Mouse (Mus musculus) midbrain, embryonic 12.5 days (tissue): ENCODE data around the gene Anxa11. TPM values are rescaled to one million over a fixed set of nuclear protein-coding genes. Genes with fewer than 3 reads are reported as not detected.
A peak's percentile ranks its signal among the peaks of the same experiment; 100 is the strongest.
"Not testable (repeated sequence)": the region's sequence is repeated elsewhere in the genome, so short reads cannot be mapped to it uniquely, and the experiment has no call there.

Experiments used
- ATAC-seq: fragments of 200-750 bp; cut with Nextera tagmentation; 2 replicates; pipeline ENCODE4 v1.8.0; 2017; ENCODE audit warnings: low read depth, moderate TSS enrichment, moderate library complexity; ENCODE audit not compliant: low FRiP score
- H3K27ac ChIP-seq: fragments of 300-500 bp; sonication (generic); replicated peaks from 2 replicates; pipeline ENCODE4 v1.5.1; 2016; ENCODE audit warnings: mild to moderate bottlenecking
- H3K27me3 ChIP-seq: fragments of 300-500 bp; sonication (generic); 2 replicates; pipeline ENCODE4 v1.6.1; 2016; ENCODE audit warnings: mild to moderate bottlenecking
- H3K36me3 ChIP-seq: fragments of 300-500 bp; sonication (generic); 2 replicates; pipeline ENCODE4 v1.6.1; 2016
- H3K4me1 ChIP-seq: fragments of 300-500 bp; sonication (generic); 2 replicates; pipeline ENCODE4 v1.6.1; 2016
- H3K4me2 ChIP-seq: fragments of 300-500 bp; sonication (generic); replicated peaks from 2 replicates; pipeline ENCODE4 v1.6.1; 2016; ENCODE audit warnings: mild to moderate bottlenecking, moderate library complexity
- H3K4me3 ChIP-seq: fragments of 300-500 bp; sonication (generic); 2 replicates; pipeline ENCODE4 v1.5.1; 2016; ENCODE audit warnings: mild to moderate bottlenecking
- H3K9ac ChIP-seq: fragments of 300-500 bp; sonication (generic); replicated peaks from 2 replicates; pipeline ENCODE4 v1.6.1; 2016; ENCODE audit warnings: mild to moderate bottlenecking, moderate library complexity
- H3K9me3 ChIP-seq: fragments of 300-500 bp; sonication (generic); 2 replicates; pipeline ENCODE4 v1.6.1; 2016; ENCODE audit warnings: mild to moderate bottlenecking
- WGBS: fragments of 180-500 bp; shearing (Covaris S2); methylation state at CpG from one replicate; pipeline ENCODE4 v1.1.7; 2016; 5-methylcytosine and 5-hydroxymethylcytosine counted together
- polyA plus RNA-seq: library from polyadenylated mRNA; unstranded; fragments of >200 nt; fragmentation: Nextera tagmentation; extraction: Ambion mirVana; gene quantifications from 2 replicates; pipeline ENCODE4 v1.2.1, GENCODE M21; 2016

Gene Anxa11
- polyA plus RNA-seq, 1 experiment from 2014 or later = 4.1 TPM

- WGBS = 3% methylated on average over 12 of the region's 12 CpGs
- peaks cover 57% of the 10 kb centered on the region for H3K27me3 ChIP-seq
- peak overlapping the region; percentile 97 for H3K4me2 ChIP-seq
- ATAC-seq = no peak
- H3K36me3 ChIP-seq = no peaks in the 10 kb centered on the region
- peak overlapping the region; percentile 55 for H3K4me3 ChIP-seq
- H3K9ac ChIP-seq = peak overlapping the region; percentile 50; the same call in 1 of the 2 replicates
- no peaks in the 10 kb centered on the region for H3K9me3 ChIP-seq
- H3K4me1 ChIP-seq = peaks cover 20% of the 10 kb centered on the region
- H3K27ac ChIP-seq = no peak overlapping the region
These were observed 690 bp downstream of the Anxa11 start for GRCm38 (mm10) chr14:25842688-25843003.

- H3K4me3 ChIP-seq = no peak overlapping the region
- H3K4me2 ChIP-seq = no peak overlapping the region
- H3K4me1 ChIP-seq = peaks cover 20% of the 10 kb centered on the region
- H3K27ac ChIP-seq = no peak overlapping the region
- no peaks in the 10 kb centered on the region for H3K9me3 ChIP-seq
- WGBS = 95% methylated on average over 4 of the region's 4 CpGs
- H3K36me3 ChIP-seq = no peaks in the 10 kb centered on the region
- H3K27me3 ChIP-seq = peaks cover 57% of the 10 kb centered on the region
- no peak overlapping the region for H3K9ac ChIP-seq
- ATAC-seq = no peak
These were observed 2.4 kb downstream of the Anxa11 start for GRCm38 (mm10) chr14:25844372-25844771.

DNA sequence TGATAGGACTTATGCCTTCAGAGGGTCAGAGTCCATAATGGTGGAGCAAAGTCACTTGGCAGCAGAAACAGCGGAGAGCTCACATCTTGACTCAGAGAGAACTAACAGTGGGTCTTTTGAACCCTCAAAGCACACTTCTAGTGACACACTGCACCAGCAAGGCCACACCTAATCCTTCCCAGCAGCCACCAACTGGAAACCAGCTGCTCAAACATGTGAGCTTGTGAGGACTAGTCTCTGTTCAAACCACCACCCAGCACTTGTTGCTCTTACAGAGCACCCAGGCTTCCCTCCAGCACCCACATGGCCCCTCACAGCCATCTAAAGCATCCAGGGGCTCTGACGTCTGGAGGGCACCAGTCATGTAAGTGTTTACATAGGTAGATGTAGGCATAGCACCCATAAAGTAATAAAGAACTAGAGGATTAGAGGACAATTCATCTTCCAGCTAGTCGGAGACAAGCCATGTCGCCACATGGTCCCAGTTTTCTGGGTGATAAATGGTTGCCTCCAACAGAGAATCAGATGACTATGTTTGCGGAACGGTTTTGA lies 4.0 kb downstream of the Anxa11 start:
- H3K9ac ChIP-seq = no peak overlapping the region
- WGBS = 93% methylated on average over 6 of the region's 6 CpGs
- H3K27me3 ChIP-seq = peaks cover 50% of the 10 kb centered on the region
- no peak for ATAC-seq
- no peaks in the 10 kb centered on the region for H3K9me3 ChIP-seq
- no peak overlapping the region for H3K27ac ChIP-seq
- H3K4me2 ChIP-seq = no peak overlapping the region
- H3K4me1 ChIP-seq = peaks cover 20% of the 10 kb centered on the region
- no peak overlapping the region for H3K4me3 ChIP-seq
- H3K36me3 ChIP-seq = no peaks in the 10 kb centered on the region

DNA sequence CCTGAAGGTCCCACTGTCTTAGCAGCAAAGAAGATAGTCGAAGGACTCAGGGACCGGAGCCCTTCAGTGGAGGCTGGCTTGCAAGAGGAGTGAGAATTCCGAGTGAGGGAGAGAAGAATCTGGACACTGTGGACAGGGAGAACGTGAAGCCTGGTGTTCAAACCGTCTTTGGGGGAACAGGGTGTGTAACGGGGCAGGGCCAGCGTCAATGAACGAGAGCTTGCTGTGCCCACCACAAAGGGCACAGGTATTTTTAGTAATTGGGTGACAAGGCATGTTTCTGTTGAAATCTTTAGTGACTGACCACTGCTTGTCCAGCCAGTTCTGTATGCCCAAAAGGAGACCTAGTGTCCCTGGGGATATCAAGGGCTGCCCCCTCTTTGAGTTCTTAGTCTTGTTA lies 4.6 kb downstream of the Anxa11 start:
- Histone ChIP-seq H3K9ac (no peak overlapping the region), H3K4me2 (no peak overlapping the region), H3K36me3 (no peaks in the 10 kb centered on the region), H3K27ac (no peak overlapping the region), H3K27me3 (peaks cover 49% of the 10 kb centered on the region), H3K4me3 (no peak overlapping the region), H3K4me1 (peaks cover 17% of the 10 kb centered on the region), H3K9me3 (no peaks in the 10 kb centered on the region)
- 90% methylated on average over 8 of the region's 8 CpGs for WGBS
- ATAC-seq = no peak

- H3K9ac ChIP-seq = no peak overlapping the region
- no peaks in the 10 kb centered on the region for H3K36me3 ChIP-seq
- no peak overlapping the region for H3K4me2 ChIP-seq
- WGBS = 58% methylated on average over 9 of the region's 9 CpGs
- H3K4me3 ChIP-seq = no peak overlapping the region
- H3K4me1 ChIP-seq = peaks cover 7% of the 10 kb centered on the region
- ATAC-seq = no peak
- peaks cover 38% of the 10 kb centered on the region for H3K27me3 ChIP-seq
- H3K9me3 ChIP-seq = no peaks in the 10 kb centered on the region
- no peak overlapping the region for H3K27ac ChIP-seq
These were observed 5.7 kb downstream of the Anxa11 start for GRCm38 (mm10) chr14:25847660-25848059.

DNA sequence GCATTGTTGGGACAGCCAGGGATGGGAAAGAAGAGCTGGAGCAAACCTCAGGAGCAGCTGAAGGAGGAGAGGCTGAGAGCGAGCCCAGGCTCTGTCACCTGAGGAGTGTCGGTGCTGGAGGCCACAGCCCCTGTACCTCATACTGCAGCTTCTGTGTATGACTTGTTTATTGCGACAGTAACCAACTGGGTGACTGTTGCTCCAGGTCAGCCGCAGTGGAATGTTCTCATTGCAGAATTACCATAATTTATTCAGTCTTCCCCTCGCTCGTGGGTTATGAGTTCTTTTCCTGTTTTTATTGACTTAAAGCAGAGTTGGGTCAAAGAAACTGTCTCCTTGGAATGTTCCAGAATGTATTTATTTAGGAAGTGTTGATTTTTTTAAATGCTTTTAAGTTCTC lies 6.3 kb downstream of the Anxa11 start:
- Histone ChIP-seq H3K27me3 (peaks cover 32% of the 10 kb centered on the region), H3K4me3 (no peak overlapping the region), H3K4me1 (0 out of 2 replicates have a peak, but pooled peaks cover 4% of the 10 kb centered on the region), H3K36me3 (no peaks in the 10 kb centered on the region), H3K9me3 (no peaks in the 10 kb centered on the region), H3K4me2 (no peak overlapping the region), H3K27ac (no peak overlapping the region), H3K9ac (no peak overlapping the region)
- ATAC-seq = no peak
- 82% methylated on average over 6 of the region's 6 CpGs for WGBS

DNA sequence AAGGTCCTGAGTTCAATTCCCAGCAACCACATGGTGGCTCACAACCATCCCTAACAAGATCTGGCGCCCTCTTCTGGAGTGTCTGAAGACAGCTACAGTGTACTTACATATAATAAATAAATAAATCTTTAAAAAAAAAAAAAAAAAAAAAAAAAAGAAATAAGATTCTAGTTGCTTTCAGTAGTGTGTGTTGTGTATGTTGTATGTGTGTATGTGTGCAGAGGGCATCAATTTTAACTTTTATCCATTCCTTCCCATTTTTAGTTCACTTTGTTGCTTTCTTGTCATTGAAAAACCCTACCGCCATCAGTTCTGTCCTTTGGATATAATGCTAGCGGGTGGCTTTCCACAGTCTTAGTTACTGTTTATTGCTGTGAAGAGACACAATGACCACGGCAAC lies 6.8 kb downstream of the Anxa11 start:
- H3K4me2 ChIP-seq, H3K4me3 ChIP-seq, H3K9ac ChIP-seq, H3K4me1 ChIP-seq, ATAC-seq, H3K36me3 ChIP-seq, H3K27ac ChIP-seq, H3K9me3 ChIP-seq: not testable (repeated sequence)
- WGBS = 93% methylated on average over 3 of the region's 4 CpGs
- peaks cover 27% of the 10 kb centered on the region for H3K27me3 ChIP-seq

DNA sequence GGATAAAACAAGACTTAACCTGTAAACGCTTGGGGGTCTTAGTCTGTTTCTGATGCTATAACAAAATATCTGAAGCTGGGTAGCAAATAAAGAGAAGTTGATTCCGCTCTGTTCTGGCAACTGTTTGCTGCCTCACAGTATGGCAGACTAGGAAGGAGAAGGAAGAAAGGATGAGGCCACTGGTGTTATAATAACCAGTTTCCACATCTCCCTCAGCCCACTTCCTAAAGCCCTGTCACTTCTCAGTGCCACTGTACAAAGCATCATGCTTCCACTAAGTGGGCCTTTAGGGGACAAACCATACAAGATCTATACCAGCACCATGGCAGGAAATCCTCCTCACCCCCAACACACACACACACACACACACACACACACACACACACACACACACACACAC lies 8.5 kb downstream of the Anxa11 start:
- WGBS = 98% methylated on average over 2 of the region's 2 CpGs
- H3K4me3 ChIP-seq = no peak overlapping the region
- H3K9ac ChIP-seq = no peak overlapping the region
- H3K27ac ChIP-seq = no peak overlapping the region
- ATAC-seq = no peak
- H3K4me1 ChIP-seq = 0 out of 2 replicates have a peak, but pooled peaks cover 4% of the 10 kb centered on the region
- peaks cover 11% of the 10 kb centered on the region for H3K27me3 ChIP-seq
- H3K4me2 ChIP-seq = no peak overlapping the region
- H3K36me3 ChIP-seq = no peaks in the 10 kb centered on the region
- H3K9me3 ChIP-seq = no peaks in the 10 kb centered on the region

GRCm38 (mm10) chr14:25851189-25851588 lies 9.2 kb downstream of the Anxa11 start:
- no peak for ATAC-seq
- Histone ChIP-seq H3K9me3 (no peaks in the 10 kb centered on the region), H3K36me3 (no peaks in the 10 kb centered on the region), H3K4me3 (no peak overlapping the region), H3K27me3 (peaks cover 5% of the 10 kb centered on the region; the same call in 1 of the 2 replicates), H3K27ac (no peak overlapping the region), H3K4me1 (0 out of 2 replicates have a peak, but pooled peaks cover 4% of the 10 kb centered on the region), H3K4me2 (no peak overlapping the region), H3K9ac (no peak overlapping the region)
- WGBS = 85% methylated on average over 6 of the region's 6 CpGs

- Histone ChIP-seq H3K36me3 (no peaks in the 10 kb centered on the region), H3K9me3 (no peaks in the 10 kb centered on the region), H3K27ac (no peak overlapping the region), H3K9ac (no peak overlapping the region), H3K4me3 (no peak overlapping the region), H3K4me2 (no peak overlapping the region), H3K4me1 (0 out of 2 replicates have a peak, but pooled peaks cover 3% of the 10 kb centered on the region), H3K27me3 (0 out of 2 replicates have a peak, but pooled peaks cover 3% of the 10 kb centered on the region)
- no peak for ATAC-seq
- 88% methylated on average over 11 of the region's 11 CpGs for WGBS
These were observed 10.2 kb downstream of the Anxa11 start for GRCm38 (mm10) chr14:25852121-25852561.

DNA sequence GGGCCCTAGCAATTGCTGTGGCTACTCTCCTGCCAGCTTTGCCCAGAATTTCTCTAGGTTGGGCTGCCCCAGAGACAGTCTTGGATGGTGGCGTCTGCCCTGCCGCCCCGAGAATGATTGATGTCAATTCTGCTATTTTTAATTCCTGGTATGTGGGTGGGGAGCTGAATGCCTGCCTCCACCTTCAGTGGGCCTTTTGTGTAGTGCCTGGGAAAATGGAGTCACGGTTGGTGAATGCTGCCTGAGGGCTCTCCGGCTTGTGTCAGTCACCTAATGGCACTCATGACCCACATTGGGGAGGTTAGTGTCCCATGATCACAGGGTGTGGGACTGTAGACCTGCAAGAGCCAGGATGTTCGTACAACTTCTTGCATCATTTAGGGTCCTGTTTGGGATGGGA lies 11.3 kb downstream of the Anxa11 start:
- Histone ChIP-seq H3K27ac (no peak overlapping the region), H3K4me1 (no peaks in the 10 kb centered on the region), H3K9me3 (no peaks in the 10 kb centered on the region), H3K27me3 (0 out of 2 replicates have a peak, but pooled peaks cover 3% of the 10 kb centered on the region), H3K9ac (no peak overlapping the region), H3K4me2 (no peak overlapping the region), H3K36me3 (no peaks in the 10 kb centered on the region), H3K4me3 (no peak overlapping the region)
- WGBS = 77% methylated on average over 6 of the region's 6 CpGs
- ATAC-seq = no peak

DNA sequence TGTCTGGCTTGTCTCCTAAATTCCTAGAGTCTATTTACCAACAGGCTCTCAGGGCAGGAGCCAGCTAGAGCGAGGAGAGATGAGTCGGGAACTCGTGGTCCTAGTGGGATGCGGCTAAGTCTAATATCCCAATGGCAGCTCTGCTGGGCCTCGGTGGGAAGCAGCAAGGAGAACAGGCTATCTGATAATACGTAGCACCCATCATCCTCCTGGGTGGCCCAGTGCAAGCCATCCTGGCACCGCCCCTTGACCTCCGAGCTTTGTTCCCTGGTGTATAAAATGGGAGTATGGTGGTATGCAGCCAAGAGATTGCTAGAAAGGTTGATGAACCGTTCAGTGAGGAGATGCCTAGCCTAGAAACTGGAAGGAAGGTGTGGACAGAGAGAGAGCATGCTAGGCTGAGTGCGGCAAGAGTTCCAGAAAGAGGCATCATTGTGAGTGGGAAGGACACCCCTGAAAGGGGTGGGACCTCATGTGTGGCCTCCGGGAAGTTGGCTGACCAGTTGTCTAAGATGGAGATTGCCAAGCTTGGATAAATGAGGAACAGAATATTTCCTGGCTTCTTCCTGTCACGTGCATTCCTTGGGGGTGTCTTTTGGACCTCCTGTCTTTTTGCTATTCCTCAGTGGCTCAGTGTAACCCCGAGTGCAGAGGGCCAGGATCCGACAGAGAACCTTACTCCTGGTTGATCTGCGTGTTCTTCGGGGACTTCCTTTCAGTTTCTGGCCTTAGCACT lies 11.9 kb downstream of the Anxa11 start:
- Histone ChIP-seq H3K27ac (no peak overlapping the region), H3K9ac (no peak overlapping the region), H3K4me1 (no peaks in the 10 kb centered on the region), H3K9me3 (no peaks in the 10 kb centered on the region), H3K4me2 (no peak overlapping the region), H3K27me3 (0 out of 2 replicates have a peak, but pooled peaks cover 3% of the 10 kb centered on the region), H3K36me3 (no peaks in the 10 kb centered on the region), H3K4me3 (no peak overlapping the region)
- ATAC-seq = no peak
- WGBS = 94% methylated on average over 16 of the region's 16 CpGs
